Mouse (Mus musculus) kidney, embryonic 15.5 days (tissue): ENCODE data around the gene Rnd2. TPM values are rescaled to one million over a fixed set of nuclear protein-coding genes. Genes with fewer than 3 reads are reported as not detected.

Experiments
- ATAC-seq: fragments of 200-750 bp; cut with Nextera tagmentation; replicated peaks from 2 replicates; pipeline ENCODE4 v1.8.0; 2017; ENCODE audit warnings: moderate TSS enrichment; ENCODE audit not compliant: low FRiP score
- H3K27ac ChIP-seq: fragments of 300-500 bp; sonication (generic); 2 replicates; pipeline ENCODE4 v1.5.1; 2015; ENCODE audit warnings: mild to moderate bottlenecking, inconsistent platforms
- H3K27me3 ChIP-seq: fragments of 300-500 bp; sonication (generic); 2 replicates; pipeline ENCODE4 v1.6.1; 2015; ENCODE audit warnings: inconsistent platforms
- H3K36me3 ChIP-seq: fragments of 300-500 bp; sonication (generic); 2 replicates; pipeline ENCODE4 v1.6.1; 2015; ENCODE audit warnings: inconsistent platforms
- H3K4me1 ChIP-seq: fragments of 300-500 bp; sonication (generic); 2 replicates; pipeline ENCODE4 v1.6.1; 2015; ENCODE audit warnings: inconsistent platforms
- H3K4me2 ChIP-seq: fragments of 300-500 bp; sonication (generic); 2 replicates; pipeline ENCODE4 v1.6.1; 2015; ENCODE audit warnings: moderate library complexity, mild to moderate bottlenecking, inconsistent platforms
- H3K4me3 ChIP-seq: fragments of 300-500 bp; sonication (generic); replicated peaks from 2 replicates; pipeline ENCODE4 v1.5.1; 2015; ENCODE audit warnings: mild to moderate bottlenecking, inconsistent platforms
- H3K9ac ChIP-seq: fragments of 300-500 bp; sonication (generic); 2 replicates; pipeline ENCODE4 v1.6.1; 2015; ENCODE audit warnings: mild to moderate bottlenecking, inconsistent platforms
- H3K9me3 ChIP-seq: fragments of 300-500 bp; sonication (generic); replicated peaks from 2 replicates; pipeline ENCODE4 v1.6.1; 2016; ENCODE audit warnings: inconsistent platforms
- WGBS: fragments of 180-500 bp; shearing (Covaris S2); methylation state at CpG from one replicate; pipeline ENCODE4 v1.1.7; 2015; ENCODE audit warnings: mixed read lengths; 5-methylcytosine and 5-hydroxymethylcytosine counted together
- microRNA-seq: library from miRNA; unstranded; fragments of <30 nt; microRNA quantifications from one replicate; pipeline ENCODE4, GENCODE M21; 2016
- polyA plus RNA-seq: library from polyadenylated mRNA; unstranded; fragments of >200 nt; fragmentation: Nextera tagmentation; extraction: Ambion mirVana; gene quantifications from 2 replicates; pipeline ENCODE4 v1.2.1, GENCODE M21; 2015

Gene Rnd2
- polyA plus RNA-seq, 1 experiment from 2014 or later: 11.4 TPM

DNA sequence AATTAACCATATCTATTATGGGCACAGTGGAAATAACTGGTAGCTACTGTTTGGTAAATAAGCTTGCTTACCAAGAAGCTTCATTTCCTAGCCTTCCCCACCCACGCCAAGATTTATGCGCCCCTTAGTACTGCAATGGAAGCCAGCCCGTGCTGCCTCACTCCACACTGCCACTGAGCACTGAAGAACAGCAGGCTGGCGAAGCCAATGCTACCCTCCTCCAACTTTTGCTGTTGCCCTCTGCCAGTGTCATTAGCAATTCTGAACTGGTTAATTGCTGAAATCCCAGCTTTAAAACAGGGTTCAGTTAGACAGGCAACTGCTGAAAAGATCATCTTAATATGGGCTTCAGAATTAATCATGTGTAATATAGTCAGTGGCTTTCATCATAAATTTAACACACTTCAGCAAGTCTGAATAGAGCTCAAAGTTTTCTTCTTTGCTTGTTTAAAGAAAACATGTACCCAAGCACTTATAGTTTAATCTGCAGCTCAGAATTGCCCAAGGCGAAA lies 41.5 kb downstream of the Rnd2 start:
- Histone ChIP-seq H3K36me3 (peaks cover 84% of the 10 kb centered on the region), H3K4me1 (no peaks in the 10 kb centered on the region), H3K27ac (no peak overlapping the region), H3K27me3 (no peaks in the 10 kb centered on the region), H3K4me3 (no peak overlapping the region), H3K4me2 (no peak overlapping the region), H3K9ac (no peak overlapping the region), H3K9me3 (no peaks in the 10 kb centered on the region)
- ATAC-seq: no peak
- WGBS: 86% methylated on average over 5 of the region's 5 CpGs

DNA sequence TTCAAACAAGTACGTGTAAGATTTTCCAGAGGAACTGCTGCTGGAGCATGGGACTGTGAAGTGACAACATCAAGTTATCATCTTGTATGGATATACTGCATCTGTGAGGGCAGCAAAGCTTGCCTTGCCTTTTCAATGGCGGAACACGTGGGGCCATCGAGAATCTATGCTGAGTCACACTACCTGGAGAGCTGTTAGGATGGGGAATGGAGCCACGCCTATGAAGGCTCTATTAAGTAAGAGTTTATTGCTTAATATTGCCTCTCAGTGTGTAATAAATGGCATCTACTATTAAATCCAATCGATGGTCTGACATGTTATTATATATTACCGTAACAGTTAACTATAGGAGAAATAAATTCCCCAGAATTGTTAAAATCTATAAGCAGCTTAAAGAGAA lies 42.3 kb downstream of the Rnd2 start:
- Histone ChIP-seq H3K4me1 (no peaks in the 10 kb centered on the region), H3K27ac (no peak overlapping the region), H3K9ac (no peak overlapping the region), H3K4me2 (no peak overlapping the region), H3K36me3 (peaks cover 84% of the 10 kb centered on the region), H3K27me3 (no peaks in the 10 kb centered on the region), H3K4me3 (no peak overlapping the region), H3K9me3 (no peaks in the 10 kb centered on the region)
- WGBS: 93% methylated on average over 7 of the region's 7 CpGs
- no peak for ATAC-seq

DNA sequence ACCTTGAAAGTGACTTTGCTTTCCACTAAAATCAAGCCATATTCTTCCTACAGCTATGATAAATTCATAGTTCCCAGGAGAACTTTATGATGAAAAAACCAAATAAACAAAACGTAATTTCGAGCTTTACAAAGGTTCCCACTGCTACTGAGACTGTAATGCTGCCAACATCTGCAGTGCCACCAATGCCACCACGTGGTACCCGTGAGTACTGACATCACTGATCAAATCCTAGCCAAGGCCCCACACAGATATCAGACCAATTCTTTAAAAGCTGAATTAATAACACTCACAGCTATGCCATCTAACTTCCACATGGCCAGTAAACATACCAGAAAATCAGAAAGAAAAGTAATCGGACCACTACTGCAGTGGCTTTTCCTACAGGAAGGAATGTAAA lies 54.1 kb downstream of the Rnd2 start:
- Histone ChIP-seq H3K4me2 (no peak overlapping the region), H3K27me3 (no peaks in the 10 kb centered on the region), H3K4me3 (no peak overlapping the region), H3K9ac (no peak overlapping the region), H3K27ac (no peak overlapping the region), H3K36me3 (peaks cover 62% of the 10 kb centered on the region), H3K9me3 (no peaks in the 10 kb centered on the region), H3K4me1 (no peaks in the 10 kb centered on the region)
- no peak for ATAC-seq
- WGBS: 80% methylated on average over 5 of the region's 5 CpGs

DNA sequence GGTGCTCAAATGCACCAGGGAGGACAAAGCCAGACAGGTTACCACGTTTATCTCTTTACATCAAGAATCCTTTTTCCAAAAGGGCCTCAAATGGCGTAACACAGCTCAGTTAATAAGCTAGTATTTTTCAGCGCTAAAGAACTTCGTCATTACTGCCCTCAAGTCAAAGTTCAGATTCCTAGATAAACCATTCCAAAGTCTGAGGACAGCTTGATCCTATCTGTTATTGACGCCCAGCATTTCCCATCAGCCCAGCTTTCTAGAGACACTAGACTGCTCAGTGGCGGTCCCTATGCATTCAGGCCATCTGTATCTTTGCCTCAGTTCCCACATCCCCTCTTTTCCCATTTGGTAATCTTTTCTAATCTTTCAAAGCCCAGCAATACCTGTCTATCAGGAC lies 54.6 kb downstream of the Rnd2 start:
- WGBS: 87% methylated on average over 6 of the region's 6 CpGs
- Histone ChIP-seq H3K4me1 (no peaks in the 10 kb centered on the region), H3K4me3 (no peak overlapping the region), H3K27ac (no peak overlapping the region), H3K9ac (no peak overlapping the region), H3K9me3 (no peaks in the 10 kb centered on the region), H3K36me3 (peaks cover 62% of the 10 kb centered on the region), H3K27me3 (no peaks in the 10 kb centered on the region), H3K4me2 (no peak overlapping the region)
- ATAC-seq: no peak

Small RNAs within 50 kb of the gene (microRNA-seq; reads per million reads assigned to microRNA genes)
- gene Mir6929: not detected

Other genes with a start within 250 kb of the Rnd2 start
- gene Ezh1, start 238.5 kb upstream of the Rnd2 start, polyA plus RNA-seq: 22.9 and 27.0 TPM in 2 replicates
- 220 and 232 TPM in 2 replicates for gene Ramp2, start 219.0 kb upstream of the Rnd2 start, polyA plus RNA-seq
- 135 and 147 TPM in 2 replicates for gene Vps25, start 211.3 kb upstream of the Rnd2 start, polyA plus RNA-seq
- gene Wnk4, start 204.4 kb upstream of the Rnd2 start, polyA plus RNA-seq: 25.5 and 27.2 TPM in 2 replicates
- 1.6 and 3.1 TPM in 2 replicates for gene Cntd1, start 186.0 kb upstream of the Rnd2 start, polyA plus RNA-seq
- 185 and 195 TPM in 2 replicates for gene Coa3, start 185.9 kb upstream of the Rnd2 start, polyA plus RNA-seq
- 162 and 166 TPM in 2 replicates for gene Becn1, start 162.7 kb upstream of the Rnd2 start, polyA plus RNA-seq
- gene Psme3, start 148.8 kb upstream of the Rnd2 start, polyA plus RNA-seq: 153 and 156 TPM in 2 replicates
- gene Aoc2, start 139.9 kb upstream of the Rnd2 start, polyA plus RNA-seq: 1.7 and 2.0 TPM in 2 replicates
- gene Aoc3, start 134.4 kb upstream of the Rnd2 start, polyA plus RNA-seq: 0.57 and 0.97 TPM in 2 replicates
- gene G6pc, start 97.4 kb upstream of the Rnd2 start, polyA plus RNA-seq: 1.1 and 1.2 TPM in 2 replicates
- gene Aarsd1, start 47.4 kb upstream of the Rnd2 start, polyA plus RNA-seq: 83.0 and 87.2 TPM in 2 replicates
- 10.0 and 10.3 TPM in 2 replicates for gene Gm27029, start 40.2 kb upstream of the Rnd2 start, polyA plus RNA-seq
- 20.4 and 21.7 TPM in 2 replicates for gene Rundc1, start 39.9 kb upstream of the Rnd2 start, polyA plus RNA-seq
- 12.3 and 12.6 TPM in 2 replicates for gene Ptges3l, start 39.7 kb upstream of the Rnd2 start, polyA plus RNA-seq
- 369 and 421 TPM in 2 replicates for gene Rpl27, start 22.7 kb upstream of the Rnd2 start, polyA plus RNA-seq
- 13.8 and 18.8 TPM in 2 replicates for gene Ifi35, start 16.6 kb upstream of the Rnd2 start, polyA plus RNA-seq
- 31.8 and 37.5 TPM in 2 replicates for gene Vat1, start 1.2 kb downstream of the Rnd2 start, polyA plus RNA-seq
- gene Brca1, start 87.0 kb downstream of the Rnd2 start, polyA plus RNA-seq: 12.9 and 14.4 TPM in 2 replicates
- gene Nbr1, start 87.2 kb downstream of the Rnd2 start, polyA plus RNA-seq: 74.8 and 76.4 TPM in 2 replicates
- 5.5 and 5.8 TPM in 2 replicates for gene Tmem106a, start 117.2 kb downstream of the Rnd2 start, polyA plus RNA-seq
- not detected in 2 replicates for gene Gm11634, start 134.3 kb downstream of the Rnd2 start, polyA plus RNA-seq
- gene Rdm1, start 162.2 kb downstream of the Rnd2 start, polyA plus RNA-seq: 35.5 and 41.1 TPM in 2 replicates
- gene Arl4d, start 200.5 kb downstream of the Rnd2 start, polyA plus RNA-seq: 3.9 and 4.1 TPM in 2 replicates